Mouse (Mus musculus): ENCODE results near the gene Gm26897. TPM values are rescaled to one million over a fixed set of nuclear protein-coding genes. Genes with fewer than 3 reads are reported as not detected.
A peak's percentile ranks its signal among the peaks of the same experiment; 100 is the strongest.

The Gm26897 gene
- not detected in 2 replicates for polyA plus RNA-seq (2016; fragmentation: Nextera tagmentation; extraction: Ambion mirVana)

- Histone ChIP-seq H3K27me3 (replicated peaks) (no peaks in the 10 kb centered on the region), H3K9ac (no peak within 1 kb of the TSS), H3K27ac (no peak within 1 kb of the TSS), H3K4me2 (no peak within 1 kb of the TSS), H3K36me3 (no peaks in the 10 kb centered on the region), H3K4me1 (no peaks in the 10 kb centered on the region), H3K4me3 (no peak within 1 kb of the TSS), H3K9me3 (replicated peaks) (no peaks in the 10 kb centered on the region)
- 62% methylated on average over 12 of the region's 12 CpGs for WGBS (ENCODE audit: insufficient replicate concordance)
- ATAC-seq = no peak
Observed at GRCm38 (mm10) chr5:111733851-111734250, at the start of gene Gm26897. Gm26897 (plus strand) TSS chr5:111733924.

- Histone ChIP-seq H3K36me3 (no peaks in the 10 kb centered on the region), H3K9me3 (replicated peaks) (no peaks in the 10 kb centered on the region), H3K4me1 (no peaks in the 10 kb centered on the region), H3K27ac (no peak overlapping the region), H3K4me3 (no peak overlapping the region), H3K27me3 (replicated peaks) (peaks cover 11% of the 10 kb centered on the region; the same call in 1 of the 2 replicates), H3K9ac (no peak overlapping the region), H3K4me2 (no peak overlapping the region)
- ATAC-seq = no peak
- WGBS (ENCODE audit: insufficient replicate concordance) = 41% methylated on average over 5 of the region's 5 CpGs
Observed at GRCm38 (mm10) chr5:111687370-111687769, 46.4 kb upstream of the Gm26897 start.

- ATAC-seq = no peak
Observed at GRCm38 (mm10) chr5:111688584-111688983, 45.1 kb upstream of the Gm26897 start.

GRCm38 (mm10) chr5:111697996-111698395 is 35.7 kb upstream of the Gm26897 start:
- Histone ChIP-seq H3K9ac (no peak overlapping the region), H3K9me3 (replicated peaks) (no peaks in the 10 kb centered on the region), H3K4me2 (no peak overlapping the region), H3K27ac (no peak overlapping the region), H3K36me3 (no peaks in the 10 kb centered on the region), H3K4me3 (no peak overlapping the region), H3K4me1 (peaks cover 7% of the 10 kb centered on the region), H3K27me3 (replicated peaks) (peaks cover 17% of the 10 kb centered on the region; the same call in 1 of the 2 replicates)
- WGBS (ENCODE audit: insufficient replicate concordance) = 59% methylated on average over 7 of the region's 7 CpGs
- no peak for ATAC-seq

More at GRCm38 (mm10) chr5:111688584-111688983, 45.1 kb upstream of the Gm26897 start:
- Histone ChIP-seq H3K27ac (no peak overlapping the region), H3K9ac (no peak overlapping the region), H3K9me3 (replicated peaks) (no peaks in the 10 kb centered on the region), H3K4me3 (no peak overlapping the region), H3K4me1 (no peaks in the 10 kb centered on the region), H3K36me3 (no peaks in the 10 kb centered on the region), H3K4me2 (no peak overlapping the region), H3K27me3 (replicated peaks) (peaks cover 7% of the 10 kb centered on the region; the same call in 1 of the 2 replicates)
- 61% methylated on average over 10 of the region's 10 CpGs for WGBS (ENCODE audit: insufficient replicate concordance)

- H3K4me1 ChIP-seq = peaks cover 7% of the 10 kb centered on the region
- no peak overlapping the region for H3K4me3 ChIP-seq
- H3K4me2 ChIP-seq = no peak overlapping the region
- no peak overlapping the region for H3K27ac ChIP-seq
- no peaks in the 10 kb centered on the region for H3K9me3 ChIP-seq (replicated peaks)
- no peaks in the 10 kb centered on the region for H3K36me3 ChIP-seq
- WGBS (ENCODE audit: insufficient replicate concordance) = 71% methylated on average over 23 of the region's 23 CpGs
- no peak for ATAC-seq
- no peak overlapping the region for H3K9ac ChIP-seq
- peaks cover 17% of the 10 kb centered on the region; the same call in 1 of the 2 replicates for H3K27me3 ChIP-seq (replicated peaks)
Observed at GRCm38 (mm10) chr5:111699711-111700303, 33.9 kb upstream of the Gm26897 start.

GRCm38 (mm10) chr5:111701634-111702329 is 31.9 kb upstream of the Gm26897 start:
- Histone ChIP-seq H3K9ac (no peak overlapping the region), H3K36me3 (no peaks in the 10 kb centered on the region), H3K4me2 (peak overlapping the region; percentile 4), H3K4me3 (no peak overlapping the region), H3K27ac (no peak overlapping the region), H3K9me3 (replicated peaks) (no peaks in the 10 kb centered on the region), H3K27me3 (replicated peaks) (peaks cover 9% of the 10 kb centered on the region; the same call in 1 of the 2 replicates), H3K4me1 (peaks cover 7% of the 10 kb centered on the region)
- 9% methylated on average over 16 of the region's 31 CpGs for WGBS (ENCODE audit: insufficient replicate concordance)
- ATAC-seq = no peak

GRCm38 (mm10) chr5:111703586-111703985 is 30.1 kb upstream of the Gm26897 start:
- no peak for ATAC-seq
- H3K27me3 ChIP-seq (replicated peaks) = peaks cover 9% of the 10 kb centered on the region; the same call in 1 of the 2 replicates

GRCm38 (mm10) chr5:111704326-111704725 is 29.4 kb upstream of the Gm26897 start:
- 71% methylated on average over 11 of the region's 11 CpGs for WGBS (ENCODE audit: insufficient replicate concordance)
- no peak for ATAC-seq
- peaks cover 9% of the 10 kb centered on the region; the same call in 1 of the 2 replicates for H3K27me3 ChIP-seq (replicated peaks)
- no peak overlapping the region for H3K27ac ChIP-seq
- no peak overlapping the region for H3K9ac ChIP-seq
- H3K4me3 ChIP-seq = no peak overlapping the region
- H3K36me3 ChIP-seq = no peaks in the 10 kb centered on the region
- no peak overlapping the region for H3K4me2 ChIP-seq
- H3K4me1 ChIP-seq = peaks cover 7% of the 10 kb centered on the region
- H3K9me3 ChIP-seq (replicated peaks) = no peaks in the 10 kb centered on the region

More at GRCm38 (mm10) chr5:111703586-111703985, 30.1 kb upstream of the Gm26897 start:
- Histone ChIP-seq H3K9ac (no peak overlapping the region), H3K27ac (no peak overlapping the region), H3K4me2 (no peak overlapping the region), H3K4me1 (peaks cover 7% of the 10 kb centered on the region), H3K9me3 (replicated peaks) (no peaks in the 10 kb centered on the region), H3K4me3 (no peak overlapping the region), H3K36me3 (no peaks in the 10 kb centered on the region)
- WGBS (ENCODE audit: insufficient replicate concordance) = 77% methylated on average over 7 of the region's 7 CpGs

GRCm38 (mm10) chr5:111709195-111709901 is 24.4 kb upstream of the Gm26897 start:
- no peaks in the 10 kb centered on the region for H3K4me1 ChIP-seq
- no peak overlapping the region for H3K4me3 ChIP-seq
- no peak overlapping the region for H3K9ac ChIP-seq
- H3K27me3 ChIP-seq (replicated peaks) = no peaks in the 10 kb centered on the region; the same call in 1 of the 2 replicates
- no peak overlapping the region for H3K4me2 ChIP-seq
- H3K27ac ChIP-seq = no peak overlapping the region
- no peaks in the 10 kb centered on the region for H3K9me3 ChIP-seq (replicated peaks)
- WGBS (ENCODE audit: insufficient replicate concordance) = 38% methylated on average over 8 of the region's 8 CpGs
- no peak for ATAC-seq
- H3K36me3 ChIP-seq = no peaks in the 10 kb centered on the region

GRCm38 (mm10) chr5:111719018-111719417 is 14.7 kb upstream of the Gm26897 start:
- Histone ChIP-seq H3K4me3 (no peak overlapping the region), H3K27me3 (replicated peaks) (no peaks in the 10 kb centered on the region; the same call in 1 of the 2 replicates), H3K9me3 (replicated peaks) (no peaks in the 10 kb centered on the region), H3K27ac (no peak overlapping the region), H3K36me3 (no peaks in the 10 kb centered on the region), H3K4me1 (no peaks in the 10 kb centered on the region), H3K4me2 (no peak overlapping the region), H3K9ac (no peak overlapping the region)
- WGBS (ENCODE audit: insufficient replicate concordance) = 45% methylated on average over 3 of the region's 3 CpGs
- ATAC-seq = no peak

- H3K9ac ChIP-seq = no peak overlapping the region
- WGBS (ENCODE audit: insufficient replicate concordance) = 49% methylated on average over 9 of the region's 9 CpGs
- ATAC-seq = no peak
Observed at GRCm38 (mm10) chr5:111720726-111721125, 13.0 kb upstream of the Gm26897 start.

GRCm38 (mm10) chr5:111724713-111725112 is 9.0 kb upstream of the Gm26897 start:
- no peaks in the 10 kb centered on the region for H3K9me3 ChIP-seq (replicated peaks)
- H3K27ac ChIP-seq = no peak overlapping the region
- ATAC-seq = no peak
- no peaks in the 10 kb centered on the region for H3K36me3 ChIP-seq
- H3K27me3 ChIP-seq (replicated peaks) = no peaks in the 10 kb centered on the region; the same call in 1 of the 2 replicates
- H3K4me3 ChIP-seq = no peak overlapping the region
- H3K4me1 ChIP-seq = no peaks in the 10 kb centered on the region
- no peak overlapping the region for H3K4me2 ChIP-seq
- 72% methylated on average over 10 of the region's 10 CpGs for WGBS (ENCODE audit: insufficient replicate concordance)
- H3K9ac ChIP-seq = no peak overlapping the region

More at GRCm38 (mm10) chr5:111720726-111721125, 13.0 kb upstream of the Gm26897 start:
- H3K27me3 ChIP-seq (replicated peaks) = no peaks in the 10 kb centered on the region; the same call in 1 of the 2 replicates
- H3K27ac ChIP-seq = no peak overlapping the region
- H3K4me1 ChIP-seq = no peaks in the 10 kb centered on the region
- H3K4me2 ChIP-seq = no peak overlapping the region
- H3K36me3 ChIP-seq = no peaks in the 10 kb centered on the region
- no peaks in the 10 kb centered on the region for H3K9me3 ChIP-seq (replicated peaks)
- H3K4me3 ChIP-seq = no peak overlapping the region
